Mouse (Mus musculus): Measurements from ENCODE around the gene Carmil3. TPM values are rescaled to one million over a fixed set of nuclear protein-coding genes. Genes with fewer than 3 reads are reported as not detected.

Carmil3 gene
- total and polyA plus RNA-seq, 3 experiments = 0.27 to 2.6 TPM; not detected in 1

- TF ChIP-seq CHD1 (IDR thresholded peaks at IDR 0.05; ENCODE audit: low read depth, low read length) = no peak
- TF ChIP-seq RCOR1 (IDR thresholded peaks at IDR 0.05; ENCODE audit: low read depth, low read length) = no peak
- TF ChIP-seq ZC3H11A (IDR thresholded peaks at IDR 0.05; ENCODE audit: low read depth, low read length) = 0 out of 2 replicates have a peak, but pooled peaks have one; percentile 27
- peak; percentile 65 for TF ChIP-seq MXI1 (IDR thresholded peaks at IDR 0.05; ENCODE audit: low read depth, low read length)
- no peak for TF ChIP-seq MYC (IDR thresholded peaks at IDR 0.05; ENCODE audit: low read depth, low read length)
- peak; percentile 62 for TF ChIP-seq SIN3A (IDR thresholded peaks at IDR 0.05; ENCODE audit: low read length)
- TF ChIP-seq POLR2A (IDR thresholded peaks at IDR 0.05; ENCODE audit: control insufficient read depth in 1 of 2, insufficient read depth in 1 of 2, low read depth in 1 of 2, low read length in 2 of 2, poor library complexity in 1 of 2) = peak in 1 of 2 experiments; percentile 90; a peak in 3 of 4 replicates
- TF ChIP-seq TAL1 (IDR thresholded peaks at IDR 0.05; ENCODE audit: low read length) = no peak
- TF ChIP-seq MYB (IDR thresholded peaks at IDR 0.05; ENCODE audit: low read depth, low read length) = no peak
- peak; percentile 70 for TF ChIP-seq ELF1 (IDR thresholded peaks at IDR 0.05; ENCODE audit: low read depth, low read length)
- TF ChIP-seq EP300 (IDR thresholded peaks at IDR 0.05; ENCODE audit: low read depth in 1 of 2, low read length in 2 of 2) = no peak
- TF ChIP-seq GABPA (IDR thresholded peaks at IDR 0.05; ENCODE audit: low read depth, low read length) = peak; percentile 79; the same call in 1 of the 2 replicates
- TF ChIP-seq KAT2A (conservative IDR thresholded peaks at IDR 0.05; ENCODE audit: low read depth, low read length) = no peak
- peak; percentile 79 for TF ChIP-seq HCFC1 (IDR thresholded peaks at IDR 0.05; ENCODE audit: low read depth, low read length)
- peak; percentile 68; the same call in 1 of the 2 replicates for TF ChIP-seq MAX (IDR thresholded peaks at IDR 0.05; ENCODE audit: low read length)
- TF ChIP-seq POLR2AphosphoS2 (IDR thresholded peaks at IDR 0.05; ENCODE audit: low read length) = peak; percentile 74
- TF ChIP-seq NRF1 (IDR thresholded peaks at IDR 0.05; ENCODE audit: insufficient read depth, low read depth, low read length, poor library complexity, severe bottlenecking) = no peak
- no peak for TF ChIP-seq MAFK (IDR thresholded peaks at IDR 0.05; ENCODE audit: borderline replicate concordance, low read depth, low read length)
- no peak for TF ChIP-seq MEF2A (IDR thresholded peaks at IDR 0.05; ENCODE audit: extremely low read depth, insufficient replicate concordance, low read depth, low read length, poor library complexity, severe bottlenecking)
- peak; percentile 80; the same call in 1 of the 2 replicates for TF ChIP-seq E2F4 (IDR thresholded peaks at IDR 0.05; ENCODE audit: borderline replicate concordance, low read depth, low read length)
Measured at GRCm38 (mm10) chr14:55478651-55479599, 11.5 kb upstream of the Carmil3 start, which contains the start of gene Dhrs4 (continued).

- TF ChIP-seq POLR2AphosphoS5 (IDR thresholded peaks at IDR 0.05; ENCODE audit: borderline replicate concordance, low read depth, low read length) (no peak), GABPA (IDR thresholded peaks at IDR 0.05; ENCODE audit: low read depth, low read length) (no peak), ELF1 (IDR thresholded peaks at IDR 0.05; ENCODE audit: low read depth, low read length) (no peak), UBTF (IDR thresholded peaks at IDR 0.05; ENCODE audit: borderline replicate concordance, insufficient read depth, low read depth, low read length) (no peak), SIN3A (IDR thresholded peaks at IDR 0.05; ENCODE audit: low read length) (no peak)
- Histone ChIP-seq H3K79me2 (ENCODE audit: control insufficient read depth, insufficient read depth, low read length, poor library complexity) (no peaks in the 10 kb centered on the region; the same call in 1 of the 2 replicates), H3K4me1 (ENCODE audit: control insufficient read depth in 1 of 2, insufficient read depth in 2 of 2, low read length in 2 of 2) (peaks cover 0 to 18% of the 10 kb centered on the region in 2 experiments; a peak in 3 of 4 replicates), H3K4me3 (ENCODE audit: control insufficient read depth in 1 of 2, insufficient read depth in 1 of 2, low read depth in 2 of 2, low read length in 2 of 2) (no peak overlapping the region), H3K36me3 (ENCODE audit: control insufficient read depth in 1 of 2, insufficient read depth in 2 of 2, low read length in 2 of 2) (peaks cover 0 to 12% of the 10 kb centered on the region in 2 experiments; a peak in 2 of 4 replicates), H3K9ac (ENCODE audit: control insufficient read depth, low read depth, low read length, poor library complexity, severe bottlenecking) (no peak overlapping the region), H3K9me3 (replicated peaks; ENCODE audit: insufficient read depth, low read length) (no peaks in the 10 kb centered on the region), H3K27ac (ENCODE audit: control insufficient read depth, low read depth, low read length) (no peak overlapping the region), H3K27me3 (ENCODE audit: control insufficient read depth in 1 of 2, insufficient read depth in 2 of 2, low read length in 2 of 2) (0 out of 4 replicates have a peak, but pooled peaks cover 0 to 2% of the 10 kb centered on the region in 2 experiments)
- DNase-seq (ENCODE audit: low read depth, low spot score) = no peak
Measured at GRCm38 (mm10) chr14:55479629-55480028, 10.8 kb upstream of the Carmil3 start.
